Comparison of ENCODE assay signal across 10 mouse cellular contexts in the genomic region with DNA sequence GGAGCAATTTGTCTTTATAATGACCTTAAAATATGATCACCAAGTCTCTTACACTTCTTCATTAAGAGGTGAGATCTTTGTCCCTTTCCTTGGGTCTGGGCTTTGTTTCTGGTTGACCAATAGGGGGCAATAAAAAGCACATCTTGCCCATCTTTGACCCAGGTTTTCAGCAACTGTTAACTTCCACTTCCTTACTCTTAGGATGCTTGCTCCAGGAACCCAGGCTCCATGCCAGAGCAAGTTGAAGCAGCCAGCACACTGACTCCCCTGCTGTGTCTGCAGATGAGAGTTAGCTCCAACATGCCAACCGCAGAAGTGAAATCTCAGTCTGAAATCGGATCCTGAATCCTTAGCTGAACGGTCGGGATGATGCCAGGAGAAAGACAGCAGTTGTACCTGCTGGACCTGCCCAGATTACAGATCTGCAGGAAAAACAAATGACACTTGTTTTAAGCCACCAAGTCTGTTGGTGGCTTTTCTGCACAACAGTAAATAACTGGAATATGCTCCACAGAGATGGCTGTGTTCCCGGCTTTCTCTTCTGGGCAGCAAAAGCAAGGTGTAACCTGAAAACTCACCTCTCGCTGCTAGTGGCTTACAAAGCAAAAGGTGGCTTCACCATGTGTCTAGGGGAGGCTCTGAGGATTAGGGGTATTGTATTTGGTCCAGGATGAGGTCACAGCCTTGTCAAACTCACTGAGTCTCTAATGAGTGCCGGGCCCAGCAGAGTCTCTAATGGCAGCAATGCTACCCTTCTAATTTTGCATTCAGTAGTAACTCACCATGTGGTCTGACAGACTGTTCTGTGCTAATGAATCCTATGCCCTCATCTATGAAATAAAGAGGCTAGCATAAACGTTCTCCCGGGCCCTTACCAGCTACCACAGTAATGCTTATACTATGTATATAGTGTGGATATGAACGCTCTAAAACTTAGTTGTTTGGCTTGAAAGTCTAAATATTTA.
DNase-seq lines count a peak whose midpoint lies in the region; ATAC-seq lines count a peak whose summit lies in the region.
"Had no signal": no experiment of that assay in that cellular context is flagged by ENCODE, and none has a peak within 500 bp of the region (broad histone marks: within the 10 kb centered on the region; RNA-seq: fewer than 3 reads in every experiment).

No protein-coding gene starts in this region.

- no peaks in the 10 kb centered on the region for H3K4me1 ChIP-seq in neural tube, embryonic 15.5 days
- no peaks in the 10 kb centered on the region for H3K4me1 ChIP-seq in embryonic facial prominence, embryonic 12.5 days
- H3K4me1 ChIP-seq in liver, embryonic 12.5 days = no peaks in the 10 kb centered on the region
- H3K4me1 ChIP-seq: heart, embryonic 13.5 days; liver, embryonic 15.5 days had no signal

- H3K27me3 ChIP-seq in neural tube, embryonic 15.5 days (replicated peaks) = no peaks in the 10 kb centered on the region
- H3K27me3 ChIP-seq in embryonic facial prominence, embryonic 12.5 days = no peaks in the 10 kb centered on the region
- no peaks in the 10 kb centered on the region for H3K27me3 ChIP-seq in liver, embryonic 12.5 days (replicated peaks)
- H3K27me3 ChIP-seq: heart, embryonic 13.5 days; liver, embryonic 15.5 days had no signal

- DNase-seq in neural tube, embryonic 10.5 days (ENCODE audit: extremely low spot score, low spot score) = no peak
- peak; percentile 74 for DNase-seq in retina, embryonic 14.5 days (ENCODE audit: low spot score)
- DNase-seq in thymus, postnatal 4 days = no peak
- DNase-seq: kidney, postnatal 4 days had no signal

- no peaks in the 10 kb centered on the region for H3K36me3 ChIP-seq in neural tube, embryonic 15.5 days
- no peaks in the 10 kb centered on the region for H3K36me3 ChIP-seq in embryonic facial prominence, embryonic 12.5 days
- no peaks in the 10 kb centered on the region for H3K36me3 ChIP-seq in liver, embryonic 12.5 days
- H3K36me3 ChIP-seq: heart, embryonic 13.5 days; liver, embryonic 15.5 days had no signal

- H3K4me2 ChIP-seq in neural tube, embryonic 15.5 days = no peak overlapping the region
- no peak overlapping the region for H3K4me2 ChIP-seq in embryonic facial prominence, embryonic 12.5 days (replicated peaks)
- no peak overlapping the region for H3K4me2 ChIP-seq in liver, embryonic 12.5 days
- H3K4me2 ChIP-seq: heart, embryonic 13.5 days; liver, embryonic 15.5 days had no signal

- no peaks in the 10 kb centered on the region for H3K9me3 ChIP-seq in neural tube, embryonic 15.5 days (replicated peaks)
- H3K9me3 ChIP-seq in embryonic facial prominence, embryonic 12.5 days = no peaks in the 10 kb centered on the region
- no peaks in the 10 kb centered on the region for H3K9me3 ChIP-seq in liver, embryonic 12.5 days (replicated peaks)
- H3K9me3 ChIP-seq: heart, embryonic 13.5 days; liver, embryonic 15.5 days had no signal

- H3K27ac ChIP-seq in neural tube, embryonic 15.5 days (replicated peaks) = no peak overlapping the region
- H3K27ac ChIP-seq in embryonic facial prominence, embryonic 12.5 days = no peak overlapping the region
- no peak overlapping the region for H3K27ac ChIP-seq in liver, embryonic 12.5 days
- H3K27ac ChIP-seq: heart, embryonic 13.5 days; liver, embryonic 15.5 days had no signal

- peak; percentile 41; the same call in 1 of the 2 replicates for ATAC-seq in neural tube, embryonic 15.5 days (ENCODE audit: low FRiP score)
- ATAC-seq in cerebellum, adult (ENCODE audit: insufficient number of reproducible peaks, low FRiP score, low TSS enrichment) = peak; percentile 83
- ATAC-seq in embryonic facial prominence, embryonic 12.5 days (ENCODE audit: insufficient number of reproducible peaks, insufficient read depth, low FRiP score, low TSS enrichment) = peak; percentile 41; the same call in 1 of the 2 replicates
- ATAC-seq in liver, embryonic 12.5 days = no peak

- 67% methylated on average over 10 of the region's 10 CpGs for WGBS in neural tube, embryonic 15.5 days
- WGBS in embryonic facial prominence, embryonic 12.5 days = 72% methylated on average over 10 of the region's 10 CpGs
- WGBS in liver, embryonic 12.5 days (ENCODE audit: insufficient replicate concordance) = 70% methylated on average over 10 of the region's 10 CpGs

- H3K9ac ChIP-seq in neural tube, embryonic 15.5 days (replicated peaks) = no peak overlapping the region
- H3K9ac ChIP-seq in embryonic facial prominence, embryonic 12.5 days = no peak overlapping the region
- H3K9ac ChIP-seq in liver, embryonic 12.5 days = no peak overlapping the region
- H3K9ac ChIP-seq: heart, embryonic 13.5 days; liver, embryonic 15.5 days had no signal

- H3K4me3 ChIP-seq in neural tube, embryonic 15.5 days (replicated peaks) = no peak overlapping the region
- no peak overlapping the region for H3K4me3 ChIP-seq in embryonic facial prominence, embryonic 12.5 days
- H3K4me3 ChIP-seq in liver, embryonic 12.5 days = no peak overlapping the region
- H3K4me3 ChIP-seq: heart, embryonic 13.5 days; liver, embryonic 15.5 days had no signal
